Mouse (Mus musculus) kidney, postnatal 10 days (tissue): ENCODE measurements around the gene A430078G23Rik.
A peak's percentile ranks its signal among the peaks of the same experiment; 100 is the strongest.
"Not testable (repeated sequence)": the region's sequence is repeated elsewhere in the genome, so short reads cannot be mapped to it uniquely, and the experiment has no call there.

Experiments
- DNase-seq: peaks from one replicate; pipeline ENCODE4 v3.0.0; 2021; ENCODE audit warnings: mixed read lengths

Gene A430078G23Rik

DNA sequence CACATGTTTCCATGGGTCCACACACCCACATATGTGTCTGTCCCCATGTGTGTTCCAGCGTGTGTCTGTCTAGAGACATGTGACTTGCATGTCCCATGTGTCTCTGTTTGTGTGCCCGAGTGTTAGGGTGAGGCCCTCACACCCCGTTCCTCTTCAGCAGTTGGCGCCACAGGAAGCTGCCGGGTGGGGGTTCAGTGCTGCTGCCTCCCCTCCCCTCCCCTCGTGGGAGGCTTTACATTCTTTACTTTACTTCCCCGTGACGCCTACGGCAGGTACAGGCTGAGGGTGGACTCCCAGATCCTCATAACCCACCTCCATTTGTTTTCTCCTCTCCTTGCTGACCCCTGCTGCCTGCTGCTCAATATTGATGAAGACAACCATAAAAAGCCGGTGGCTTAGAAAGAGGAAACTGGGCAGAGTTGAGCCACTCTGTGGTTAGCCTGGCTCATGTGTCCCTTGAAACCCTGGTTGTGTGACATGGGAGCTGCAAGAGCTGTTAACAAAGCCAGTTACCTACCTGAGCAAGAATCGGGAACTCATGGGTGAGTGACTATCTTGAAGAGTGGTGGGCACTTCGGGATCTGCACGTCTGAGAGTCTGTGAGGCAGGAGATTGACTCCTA is at the start of gene A430078G23Rik:
TSS of gene A430078G23Rik (plus strand) at position 227 of the 622 bp plus-strand sequence.
- DNase-seq, result no peak

- not testable (repeated sequence) for DNase-seq
Observed at GRCm38 (mm10) chr8:3308205-3308800, 44.9 kb upstream of the A430078G23Rik start.

- no peak for DNase-seq
Observed at GRCm38 (mm10) chr8:3309636-3310035, 43.6 kb upstream of the A430078G23Rik start.

GRCm38 (mm10) chr8:3311482-3311881 is 41.7 kb upstream of the A430078G23Rik start:
- DNase-seq, result no peak

DNA sequence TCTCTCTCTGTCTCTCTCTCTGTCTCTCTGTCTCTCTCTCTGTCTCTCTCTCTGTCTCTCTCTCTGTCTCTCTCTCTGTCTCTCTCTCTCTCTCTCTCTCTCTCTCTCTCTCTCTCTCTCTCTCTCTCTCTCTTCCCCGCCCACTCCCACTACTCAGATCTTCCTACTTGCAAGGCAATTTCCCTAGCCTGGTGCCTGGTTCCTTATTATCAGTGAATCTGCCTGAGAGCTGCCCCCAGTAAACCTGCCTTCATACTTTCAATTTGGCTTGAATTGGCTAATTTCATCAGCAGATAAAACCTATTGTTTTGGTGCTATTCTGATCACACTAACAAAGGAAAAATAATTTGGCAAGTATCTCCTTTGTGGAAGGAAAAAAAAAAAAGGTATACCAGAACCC is 39.8 kb upstream of the A430078G23Rik start:
- DNase-seq, result not testable (repeated sequence)

- DNase-seq, result no peak
Observed at GRCm38 (mm10) chr8:3313843-3314242, 39.4 kb upstream of the A430078G23Rik start.

- DNase-seq, result no peak
Observed at GRCm38 (mm10) chr8:3314345-3314744, 38.9 kb upstream of the A430078G23Rik start.

DNA sequence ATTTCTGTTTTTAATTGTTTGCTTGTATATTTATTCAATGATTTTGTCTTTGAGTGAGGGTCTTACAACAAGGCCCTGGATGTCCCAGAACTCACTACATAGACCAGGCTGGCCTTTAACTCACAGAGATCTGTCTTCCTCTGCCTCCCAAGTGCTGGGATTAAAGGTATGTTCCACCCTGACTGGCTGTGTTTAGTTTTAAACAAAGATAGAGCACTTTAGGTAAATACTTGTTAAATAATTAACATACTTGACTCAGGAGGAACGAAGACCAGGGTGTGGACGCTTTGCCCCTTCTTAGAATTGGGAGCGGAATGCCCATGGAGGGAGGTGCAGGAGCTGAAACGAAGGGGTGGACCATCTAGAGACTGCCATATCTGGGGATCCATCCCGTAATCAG is 36.6 kb upstream of the A430078G23Rik start:
- no peak for DNase-seq

DNA sequence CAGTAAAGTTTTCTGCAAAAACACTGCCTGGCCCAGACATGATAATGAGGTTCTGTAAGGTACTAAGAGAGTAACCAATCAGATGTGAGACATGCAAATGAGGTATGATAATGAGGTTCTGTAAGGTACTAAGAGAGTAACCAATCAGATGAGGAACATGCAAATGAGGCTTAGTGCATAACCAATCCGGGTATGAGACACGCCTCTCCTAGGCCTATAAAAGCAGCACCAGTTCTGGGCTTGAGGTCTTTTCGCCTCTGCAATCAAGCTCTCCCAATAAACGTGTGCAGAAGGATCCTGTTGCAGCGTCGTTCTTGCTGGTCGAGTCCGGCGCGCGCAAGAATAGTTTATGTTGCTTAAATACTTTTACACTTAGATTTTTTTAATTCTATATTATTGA is 33.9 kb upstream of the A430078G23Rik start:
- DNase-seq, result not testable (repeated sequence)

DNA sequence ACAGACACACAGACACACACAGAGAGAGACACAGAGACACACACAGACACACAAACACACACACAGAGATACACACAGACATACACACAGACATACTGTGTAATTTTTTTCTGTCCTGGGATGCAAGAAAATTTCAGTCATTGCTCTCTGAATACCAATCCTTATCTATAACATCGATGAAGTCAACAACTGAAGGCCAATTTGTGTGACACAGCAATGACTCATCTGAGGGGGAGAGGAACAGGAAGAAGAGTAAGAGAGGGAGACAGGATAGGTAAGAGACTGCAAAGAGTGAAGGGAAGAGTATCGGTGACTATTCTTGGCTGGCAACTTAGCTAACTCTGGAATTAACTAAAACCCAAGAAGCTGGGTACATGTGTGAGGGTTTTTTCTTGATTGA is 29.0 kb upstream of the A430078G23Rik start:
- no peak for DNase-seq

GRCm38 (mm10) chr8:3327056-3327455 is 26.2 kb upstream of the A430078G23Rik start:
- no peak for DNase-seq

DNA sequence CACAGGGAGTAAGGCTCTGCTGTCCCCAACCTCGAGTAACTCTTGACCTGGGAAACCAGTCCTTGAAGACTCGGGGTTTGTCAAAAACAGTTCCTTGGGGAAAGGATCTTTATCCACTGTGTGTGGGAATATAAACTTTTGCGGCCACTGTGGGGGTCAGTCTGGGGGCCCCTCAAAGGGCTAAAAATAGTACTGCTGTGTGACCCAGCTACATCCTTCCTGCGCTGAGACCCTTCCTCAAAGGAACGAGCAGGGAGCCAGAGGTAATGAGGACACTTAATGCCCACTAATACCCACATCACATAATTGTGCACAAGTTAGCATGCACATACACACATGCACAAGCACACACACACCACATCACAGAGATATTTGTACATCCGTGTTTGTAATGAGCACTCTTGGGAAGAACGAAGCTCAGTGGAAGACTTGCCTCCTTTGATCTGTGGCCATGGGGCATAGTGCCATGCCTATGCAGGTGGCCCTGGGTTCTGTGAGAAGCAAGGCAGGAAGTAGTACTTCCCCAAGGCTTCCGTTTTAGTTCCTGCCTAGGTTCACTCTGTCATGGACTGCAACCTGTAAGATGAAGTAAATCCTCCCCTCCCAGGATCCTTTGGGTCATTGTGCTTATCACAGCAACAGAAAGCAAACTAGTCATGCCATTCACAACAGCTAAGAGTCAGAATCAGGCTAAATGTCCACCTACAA is 25.5 kb upstream of the A430078G23Rik start:
- peak; percentile 23 for DNase-seq

GRCm38 (mm10) chr8:3330662-3331061 is 22.6 kb upstream of the A430078G23Rik start:
- peak; percentile 69 for DNase-seq

GRCm38 (mm10) chr8:3331692-3332091 is 21.5 kb upstream of the A430078G23Rik start:
- DNase-seq, result no peak

- DNase-seq, result no peak
Observed at GRCm38 (mm10) chr8:3335881-3336280, 17.3 kb upstream of the A430078G23Rik start.

DNA sequence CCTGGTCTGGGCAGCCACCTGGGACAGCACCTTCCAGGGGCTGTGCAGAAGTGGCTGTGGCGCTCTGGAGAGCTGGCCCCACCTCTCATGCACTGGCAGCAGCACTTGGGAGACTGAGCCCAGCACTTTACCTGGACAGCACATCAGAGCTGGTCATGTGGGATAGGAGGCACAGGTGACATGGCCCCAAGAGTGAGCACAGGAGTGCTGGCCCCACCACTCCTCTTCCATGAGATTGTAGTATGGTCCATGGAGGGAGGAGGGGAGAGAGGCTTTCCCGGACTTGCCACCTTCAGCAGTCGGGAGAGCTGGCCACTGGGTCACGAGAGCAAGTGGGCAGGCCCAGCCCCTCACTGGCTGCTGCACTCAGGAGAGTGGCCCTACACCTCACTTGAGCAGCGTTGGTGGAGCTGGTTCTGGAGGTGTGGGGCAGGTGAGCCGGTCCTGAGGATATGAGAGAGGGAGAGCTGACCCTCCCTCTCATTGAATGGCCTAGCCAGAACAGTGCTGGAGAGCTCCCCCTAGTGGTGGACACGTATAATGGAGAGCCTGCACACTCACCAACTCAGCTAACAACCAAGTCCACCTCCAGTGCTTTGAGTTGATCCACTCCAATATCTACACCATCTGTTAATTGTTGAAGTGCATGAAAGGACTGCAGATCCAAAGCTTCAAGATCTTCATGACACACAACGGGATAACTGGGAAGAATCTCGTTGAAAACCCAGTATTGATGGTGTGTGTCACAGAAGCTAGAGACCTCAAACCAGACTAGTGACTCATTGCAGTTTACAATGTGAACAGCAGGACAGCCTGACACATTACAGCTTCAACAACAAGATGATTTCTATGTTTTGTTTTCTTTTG is 16.3 kb upstream of the A430078G23Rik start:
- peak; percentile 65 for DNase-seq

DNA sequence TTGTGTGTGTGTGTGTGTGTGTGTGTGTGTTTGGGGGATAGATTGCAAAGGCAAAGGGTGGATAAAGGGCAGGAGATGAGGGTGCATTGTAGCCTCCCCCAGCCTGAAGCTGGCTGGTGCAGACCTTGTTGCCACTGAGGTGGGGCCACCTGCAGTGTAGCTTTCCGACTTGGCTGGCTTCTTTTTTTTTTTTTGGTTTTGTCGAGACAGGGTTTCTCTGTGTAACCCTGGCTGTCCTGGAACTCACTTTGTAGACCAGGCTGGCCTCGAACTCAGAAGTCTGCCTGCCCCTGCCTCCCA is 15.7 kb upstream of the A430078G23Rik start:
- not testable (repeated sequence) for DNase-seq

- DNase-seq, result no peak
Observed at GRCm38 (mm10) chr8:3337971-3338370, 15.2 kb upstream of the A430078G23Rik start.

DNA sequence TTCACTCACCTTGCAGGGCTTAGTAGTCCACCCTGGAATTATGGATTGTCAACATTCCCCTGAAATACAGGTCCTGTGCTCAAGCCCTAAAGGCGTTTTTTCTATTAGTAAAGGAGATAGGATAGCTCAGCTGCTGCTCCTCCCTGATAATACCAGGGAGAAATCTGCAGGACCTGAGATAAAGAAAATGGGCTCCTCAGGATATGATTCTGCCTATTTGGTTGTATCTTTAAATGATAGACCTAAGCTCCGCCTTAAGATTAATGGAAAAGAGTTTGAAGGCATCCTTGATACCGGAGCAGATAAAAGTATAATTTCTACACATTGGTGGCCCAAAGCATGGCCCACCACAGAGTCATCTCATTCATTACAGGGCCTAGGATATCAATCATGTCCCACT is 12.5 kb upstream of the A430078G23Rik start:
- DNase-seq, result not testable (repeated sequence)

GRCm38 (mm10) chr8:3345337-3345736 is 7.9 kb upstream of the A430078G23Rik start:
- no peak for DNase-seq

DNA sequence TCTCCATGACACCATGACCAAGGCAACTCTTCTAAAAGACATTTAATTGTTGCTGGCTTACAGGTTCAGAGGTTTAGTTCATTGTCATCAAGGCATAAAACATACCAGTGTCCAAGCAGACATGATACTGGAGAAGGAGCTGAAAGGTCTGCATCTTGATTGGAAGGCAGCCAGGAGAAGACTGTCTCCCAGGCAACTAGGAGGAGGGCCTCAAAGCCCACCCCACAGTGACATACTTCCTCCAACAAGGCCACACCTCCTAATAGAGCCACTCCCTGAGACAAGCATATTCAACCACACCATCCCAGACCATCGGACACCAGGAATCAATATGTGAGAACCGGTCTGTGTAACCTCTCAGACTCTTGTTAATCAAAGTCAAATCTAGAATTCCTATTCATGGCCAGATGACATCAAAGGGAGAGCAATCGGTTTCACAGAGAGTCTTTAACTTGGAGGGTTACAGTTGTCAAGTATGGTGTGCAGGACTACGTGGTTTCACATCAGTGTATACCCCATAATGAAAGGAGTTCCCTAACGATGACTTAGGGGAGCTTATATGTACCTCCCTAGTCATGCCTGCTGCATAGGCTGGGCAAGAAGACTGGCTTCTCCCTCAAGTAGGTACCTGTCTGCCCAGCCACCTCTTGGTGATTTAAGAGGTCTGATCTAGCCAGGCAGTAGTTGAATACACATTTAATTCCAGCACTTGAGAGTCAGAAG is 6.4 kb upstream of the A430078G23Rik start:
- DNase-seq, result no peak

GRCm38 (mm10) chr8:3348142-3348823 is 4.9 kb upstream of the A430078G23Rik start:
- no peak for DNase-seq
